Mouse (Mus musculus) brain, embryonic 14.5 days (tissue): ENCODE measurements at regions not wholly inside any gene's neighbourhood (a gene's known extent, or its start where the extent isn't known, plus 50 kb on each side); places are given as distances from the start of the nearest gene placed in this dataset.

Source experiments
- CTCF ChIP-seq: fragments of 200-500 bp; IDR thresholded peaks from 2 replicates; pipeline ENCODE4 v1.5.1; 2012; ENCODE audit warnings: inconsistent platforms, mild to moderate bottlenecking, moderate library complexity, borderline replicate concordance; ENCODE audit not compliant: insufficient read depth, insufficient read length; ENCODE audit errors: extremely low read depth
- POLR2A ChIP-seq: fragments of 200-500 bp; IDR thresholded peaks from 2 replicates; pipeline ENCODE4 v1.6.1; 2012; ENCODE audit warnings: mild to moderate bottlenecking, inconsistent platforms, borderline replicate concordance; ENCODE audit not compliant: poor library complexity, insufficient read depth, insufficient read length, severe bottlenecking; ENCODE audit errors: extremely low read depth

DNA sequence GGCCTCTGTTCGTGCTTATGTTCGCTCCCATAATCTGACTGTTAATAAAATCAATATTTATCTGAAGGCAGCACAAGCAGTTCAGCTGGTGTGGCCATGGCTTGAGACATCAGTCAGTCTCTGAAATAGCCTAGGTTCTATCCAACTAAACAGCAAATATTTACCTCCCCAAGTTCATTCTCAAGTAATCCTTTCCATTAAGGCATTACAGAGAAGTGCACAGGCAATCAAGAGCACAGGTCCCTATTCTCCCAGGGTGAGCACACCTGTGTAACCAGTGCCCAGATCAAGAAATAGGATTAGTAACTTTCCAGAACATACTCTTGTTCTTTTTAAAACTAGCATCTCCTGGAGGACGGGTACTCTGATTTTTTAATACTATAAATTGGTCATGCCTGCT lies 199.2 kb upstream of the Bmp2 start:
- TF ChIP-seq CTCF (no peak), POLR2A (no peak)
